Mouse (Mus musculus) CD8-positive naive resting alpha-beta T cell, adult 2 months (primary cell): Measurements from ENCODE around the gene Perp.

Source experiments
- DNase-seq, 2 experiments: peaks; one replicate each; pipeline ENCODE4 v3.0.0; 2022; ENCODE audit warnings: low read depth in 2 of 2, low spot score in 2 of 2

Gene Perp

DNA sequence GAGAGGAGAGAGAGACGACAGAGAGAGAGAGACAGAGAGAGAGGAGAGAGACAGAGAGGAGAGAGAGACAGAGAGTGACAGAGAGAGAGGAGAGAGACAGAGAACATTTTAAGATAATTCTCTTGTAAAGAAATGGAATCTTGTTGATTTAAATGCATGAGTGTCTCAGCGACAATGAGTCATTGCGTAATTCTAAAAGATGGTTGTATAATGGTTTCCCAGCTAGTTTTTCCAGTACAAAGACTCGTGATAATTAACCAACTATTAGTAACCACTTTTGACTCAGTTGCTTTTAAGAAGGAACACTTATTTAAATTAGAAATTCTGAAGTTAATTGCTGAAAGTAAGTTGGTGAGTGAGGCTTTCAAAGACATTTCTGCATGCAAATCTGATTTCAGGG, 16.6 kb downstream of the Perp start:
- DNase-seq: no peak

- no peak for DNase-seq
Observed at GRCm38 (mm10) chr10:18863332-18863731, 18.5 kb downstream of the Perp start.

DNA sequence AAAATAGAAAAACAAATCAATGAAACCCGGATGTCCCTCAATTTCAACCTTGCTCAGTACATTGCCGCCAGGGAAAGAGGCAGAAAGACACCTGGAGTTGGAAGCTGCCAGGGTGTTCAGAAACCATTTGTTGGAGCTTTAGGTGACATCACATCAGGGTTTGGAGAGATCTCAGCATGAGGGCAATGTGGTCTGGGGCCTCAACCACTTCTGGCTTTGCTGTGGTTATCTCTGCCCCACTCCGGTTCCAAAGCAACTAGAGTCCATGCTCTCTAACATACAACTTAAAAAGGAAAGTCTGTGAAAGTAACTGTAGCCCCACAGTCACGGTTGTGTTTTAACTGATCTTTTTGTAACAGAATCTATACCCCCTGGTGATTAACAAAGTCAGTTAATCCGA, 19.9 kb downstream of the Perp start:
- DNase-seq: no peak

DNA sequence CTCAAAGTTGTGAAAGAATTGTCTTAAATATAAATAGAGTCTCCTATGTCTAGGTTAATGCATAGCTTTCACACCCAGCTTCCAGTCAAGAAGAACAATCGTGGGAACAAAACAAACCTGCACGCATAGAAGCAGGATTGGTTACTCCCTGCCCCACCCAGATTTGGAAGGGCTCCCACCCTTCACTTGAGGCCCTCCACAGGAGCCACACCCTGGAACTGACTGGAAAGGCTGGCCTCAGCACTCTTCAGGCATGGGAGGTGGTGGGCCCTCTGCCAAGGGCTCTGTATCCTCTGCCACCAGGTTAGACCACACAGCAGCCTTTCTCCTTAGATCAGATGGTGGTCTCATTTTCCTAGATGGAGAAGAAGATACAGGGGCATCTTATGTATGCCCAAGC, 26.2 kb downstream of the Perp start:
- DNase-seq: no peak

- DNase-seq: no peak
Observed at GRCm38 (mm10) chr10:18876211-18876610, 31.4 kb downstream of the Perp start.

DNA sequence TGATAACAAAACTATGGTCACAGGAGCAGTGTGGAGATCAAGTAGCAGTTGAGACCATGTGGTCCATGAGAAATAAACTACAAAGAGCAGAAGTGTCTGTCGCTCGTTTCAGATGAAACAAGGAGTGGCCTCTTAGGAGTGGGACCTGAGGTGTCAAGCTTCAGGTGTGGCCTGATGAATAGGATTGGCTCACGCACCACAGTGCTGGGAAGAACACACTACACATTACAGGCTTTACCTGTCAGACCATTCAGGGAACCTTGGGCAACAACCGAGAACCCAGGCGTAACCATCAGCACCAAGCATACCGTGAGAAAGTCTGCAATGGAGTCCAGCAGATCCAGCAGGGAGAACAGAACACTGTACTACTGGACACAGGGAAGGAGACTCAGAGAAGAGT, 33.3 kb downstream of the Perp start:
- no peak for DNase-seq

- no peak for DNase-seq
Observed at GRCm38 (mm10) chr10:18879160-18879559, 34.3 kb downstream of the Perp start.

DNA sequence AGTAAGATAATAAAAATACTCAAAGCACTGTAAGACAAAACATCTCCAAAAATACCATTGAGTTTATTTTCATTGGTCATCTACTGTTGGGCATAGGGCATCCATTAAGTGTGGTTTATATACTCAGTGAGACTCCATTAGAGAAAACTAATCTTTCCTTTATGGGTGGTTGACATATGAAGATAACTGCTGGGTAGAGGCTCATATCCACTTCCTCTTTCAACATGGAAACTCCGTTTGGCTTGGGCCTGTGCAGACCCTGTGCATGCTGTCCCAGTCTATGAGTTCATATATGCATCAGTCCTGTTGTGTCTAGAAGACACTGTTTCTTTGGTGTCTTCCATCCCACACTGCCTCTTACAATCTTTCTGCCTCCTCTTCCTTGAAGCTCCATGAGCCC, 34.9 kb downstream of the Perp start:
- DNase-seq: no peak

DNA sequence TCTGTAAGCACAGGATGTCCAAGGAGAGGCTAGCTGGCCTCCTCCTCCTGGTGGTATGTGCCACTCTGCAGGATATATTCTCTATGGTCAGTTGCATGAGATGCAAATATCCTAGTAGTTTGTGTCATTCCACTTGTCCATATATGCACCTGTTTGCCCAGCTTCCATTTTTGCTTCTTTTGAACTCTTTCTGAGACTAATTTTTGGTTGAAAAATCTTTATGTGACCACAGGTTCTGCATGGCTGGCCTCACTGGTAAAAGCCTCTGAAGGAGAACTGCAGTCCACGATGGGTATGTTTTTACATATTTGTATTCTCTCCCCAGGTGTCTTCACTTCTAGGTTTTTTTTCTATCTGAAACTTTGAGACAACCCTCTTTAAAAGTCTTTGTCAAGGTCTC, 37.4 kb downstream of the Perp start:
- no peak for DNase-seq

- no peak for DNase-seq
Observed at GRCm38 (mm10) chr10:18886918-18887625, 42.3 kb downstream of the Perp start.

DNA sequence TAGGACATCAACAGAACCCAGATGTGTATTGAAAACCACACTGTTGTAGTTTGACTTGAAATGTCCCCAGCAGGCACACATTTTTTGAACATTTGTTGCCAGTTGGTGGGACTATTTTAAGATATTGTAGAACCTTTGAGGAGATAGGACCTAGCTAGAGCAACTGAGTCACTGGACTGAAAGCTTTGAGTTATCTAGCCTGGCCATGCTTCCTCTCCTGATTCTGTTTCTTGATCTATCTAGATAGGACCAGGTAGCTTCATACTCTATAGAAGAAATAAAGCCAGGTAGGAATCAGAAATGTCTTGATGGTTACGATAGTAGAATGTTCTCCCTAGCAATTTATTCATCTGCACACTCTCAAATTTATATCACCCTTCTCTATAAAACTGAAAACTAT, 43.9 kb downstream of the Perp start:
- no peak for DNase-seq

DNA sequence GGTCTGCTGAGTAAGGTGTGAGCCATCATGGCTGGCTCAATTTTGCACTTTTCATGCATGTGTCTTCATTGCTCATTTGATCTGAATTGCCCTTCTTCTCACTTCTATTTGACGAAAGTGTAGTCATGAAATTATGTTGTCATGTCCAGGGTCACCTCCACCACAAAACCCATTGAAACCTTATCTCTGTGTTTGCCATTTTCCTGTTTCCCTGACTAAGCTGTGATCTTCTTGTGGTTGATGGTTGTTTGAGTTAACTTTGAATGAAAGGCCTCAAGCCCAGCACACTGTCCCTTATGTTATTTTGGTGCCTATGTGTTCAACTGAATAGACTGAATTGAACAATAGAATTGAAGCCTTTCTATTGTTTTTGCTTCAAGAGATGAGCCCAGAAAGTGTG, 44.4 kb downstream of the Perp start:
- no peak for DNase-seq

DNA sequence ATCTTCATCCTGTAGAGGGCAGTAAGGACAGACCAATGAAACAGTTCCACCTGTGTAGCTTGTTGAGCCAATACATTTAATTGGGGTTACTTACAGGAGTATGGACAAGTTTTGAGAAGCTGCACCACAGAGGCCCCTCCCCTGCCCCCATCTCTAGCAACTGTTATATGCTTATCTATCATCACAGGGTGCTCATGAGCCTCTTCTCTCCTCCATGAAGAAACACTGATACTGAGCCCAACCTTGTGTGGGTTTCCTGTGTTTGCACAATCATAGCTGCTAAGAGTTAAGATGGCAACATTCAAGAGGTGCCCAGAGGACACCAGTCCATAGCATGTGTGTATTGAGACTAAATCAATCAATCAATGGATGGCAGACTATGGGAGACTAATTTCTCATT, 46.3 kb downstream of the Perp start:
- no peak for DNase-seq

GRCm38 (mm10) chr10:18892102-18892501, 47.3 kb downstream of the Perp start:
- no peak for DNase-seq

DNA sequence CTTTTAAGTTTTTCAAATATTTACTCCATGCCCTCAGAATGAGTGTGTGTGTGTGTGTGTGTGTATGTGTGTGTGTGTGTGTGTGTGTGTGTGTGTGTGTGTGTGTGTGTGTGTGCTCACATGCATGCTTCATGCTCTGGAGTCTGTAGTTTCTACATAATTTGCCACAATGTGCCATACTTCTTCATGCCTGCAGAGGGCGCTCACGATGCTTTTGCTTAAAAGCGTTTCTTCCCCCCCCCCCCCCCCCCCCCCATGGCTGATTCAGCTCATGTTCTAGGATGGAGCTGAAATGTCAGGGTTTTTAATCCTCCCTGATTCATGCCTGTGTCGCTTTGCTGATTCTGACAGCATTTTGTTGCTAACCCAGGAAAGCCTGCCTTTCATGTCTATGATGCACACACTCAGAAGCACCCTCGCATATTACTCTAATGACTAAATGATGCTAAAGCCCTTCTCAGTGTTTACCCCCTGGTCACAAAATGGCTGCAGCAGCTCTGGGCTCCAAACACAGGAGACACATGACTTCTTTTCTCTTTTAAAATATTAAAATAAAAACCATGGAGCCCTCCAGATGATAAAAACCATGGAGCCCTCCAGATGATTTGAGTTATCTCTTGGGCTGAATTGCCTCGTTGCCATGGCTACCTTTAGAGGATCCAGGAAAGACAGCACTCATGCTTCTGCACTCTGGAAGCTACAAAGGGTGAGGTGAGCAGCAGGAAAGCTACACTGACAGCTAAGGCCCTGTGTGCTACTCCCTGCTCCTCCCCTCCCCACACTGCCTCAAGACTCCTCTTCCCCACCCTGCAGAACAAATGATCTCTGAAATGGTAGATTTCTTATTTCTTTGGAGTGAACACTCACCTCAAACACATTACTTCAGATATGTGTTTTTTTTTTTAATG, 49.7 kb downstream of the Perp start:
- DNase-seq: no peak

DNA sequence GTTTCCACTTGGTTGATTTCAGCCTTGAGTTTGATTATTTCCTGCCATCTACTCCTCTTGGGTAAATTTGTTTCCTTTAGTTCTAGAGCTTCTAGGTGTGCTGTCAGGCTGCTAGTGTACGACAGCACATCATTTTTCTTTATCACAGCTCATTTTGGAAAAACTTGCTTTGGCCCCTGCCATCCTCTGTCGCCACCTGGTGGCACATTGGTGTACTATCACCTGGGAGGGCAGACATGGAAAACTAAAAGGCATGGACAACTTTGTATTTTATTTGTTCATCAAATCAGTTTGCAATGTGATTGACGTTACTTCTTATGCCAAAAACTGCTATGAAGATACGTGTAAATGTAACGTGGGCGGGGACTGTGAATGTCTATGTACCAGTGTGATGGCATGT, 59.3 kb downstream of the Perp start:
- peak; percentile 23 to 42 for DNase-seq
